Mouse (Mus musculus): ENCODE data around the gene Wdr54. TPM values are rescaled to one million over a fixed set of nuclear protein-coding genes. Genes with fewer than 3 reads are reported as not detected.

Gene Wdr54
- polyA plus RNA-seq, 1 experiment from 2014 or later: 16.0 TPM

GRCm38 (mm10) chr6:83153485-83153884 lies 2.7 kb downstream of the Wdr54 start:
- no peak overlapping the region for H3K9ac ChIP-seq
- ATAC-seq (ENCODE audit: low read depth): no peak

GRCm38 (mm10) chr6:83153038-83153437 lies 3.2 kb downstream of the Wdr54 start:
- peaks cover 44% of the 10 kb centered on the region for H3K36me3 ChIP-seq

More at GRCm38 (mm10) chr6:83153485-83153884, 2.7 kb downstream of the Wdr54 start:
- H3K36me3 ChIP-seq: peaks cover 41% of the 10 kb centered on the region
- 82% methylated on average over 5 of the region's 5 CpGs for WGBS
- no peak overlapping the region for H3K4me2 ChIP-seq
- H3K4me3 ChIP-seq: no peak overlapping the region
- no peaks in the 10 kb centered on the region for H3K9me3 ChIP-seq
- no peaks in the 10 kb centered on the region for H3K27me3 ChIP-seq
- peaks cover 34% of the 10 kb centered on the region for H3K4me1 ChIP-seq (replicated peaks)
- no peak overlapping the region for H3K27ac ChIP-seq (replicated peaks)

DNA sequence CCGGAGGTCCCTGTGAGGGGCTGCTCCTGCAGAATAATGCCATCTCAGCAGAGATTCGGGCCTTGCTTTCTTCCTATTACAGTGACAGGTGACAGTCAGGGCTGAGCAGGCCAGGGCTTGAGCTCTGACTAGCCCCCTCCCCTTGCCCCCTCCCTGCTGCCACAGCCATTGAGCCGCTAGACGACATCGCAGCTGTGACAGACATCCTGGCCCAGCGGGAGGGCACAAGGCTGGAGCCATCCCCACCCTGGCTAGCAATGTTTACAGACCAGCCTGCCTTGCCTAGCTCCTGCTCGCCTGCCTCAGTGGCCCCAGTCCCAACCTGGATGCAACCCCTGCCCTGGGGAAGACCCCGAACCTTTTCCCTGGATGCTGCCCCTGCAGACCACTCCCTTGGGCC lies 4.5 kb downstream of the Wdr54 start:
- peaks cover 32% of the 10 kb centered on the region for H3K4me1 ChIP-seq (replicated peaks)
- no peaks in the 10 kb centered on the region for H3K27me3 ChIP-seq
- H3K27ac ChIP-seq (replicated peaks): no peak overlapping the region
- no peak for ATAC-seq (ENCODE audit: low read depth)
- H3K4me3 ChIP-seq: no peak overlapping the region
- no peak overlapping the region for H3K4me2 ChIP-seq
- no peaks in the 10 kb centered on the region for H3K9me3 ChIP-seq
- H3K36me3 ChIP-seq: peaks cover 53% of the 10 kb centered on the region
- peak overlapping the region; percentile 41; the same call in 1 of the 2 replicates for H3K9ac ChIP-seq
- whole genome bisulfite sequencing: 34% methylated on average over 8 of the region's 8 CpGs

More at GRCm38 (mm10) chr6:83153038-83153437, 3.2 kb downstream of the Wdr54 start:
- Histone ChIP-seq H3K4me2 (no peak overlapping the region), H3K9ac (no peak overlapping the region), H3K9me3 (no peaks in the 10 kb centered on the region), H3K27me3 (no peaks in the 10 kb centered on the region), H3K4me3 (no peak overlapping the region), H3K27ac (replicated peaks) (no peak overlapping the region), H3K4me1 (replicated peaks) (peaks cover 34% of the 10 kb centered on the region)
- no peak for ATAC-seq (ENCODE audit: low read depth)
- WGBS: 85% methylated on average over 12 of the region's 12 CpGs

DNA sequence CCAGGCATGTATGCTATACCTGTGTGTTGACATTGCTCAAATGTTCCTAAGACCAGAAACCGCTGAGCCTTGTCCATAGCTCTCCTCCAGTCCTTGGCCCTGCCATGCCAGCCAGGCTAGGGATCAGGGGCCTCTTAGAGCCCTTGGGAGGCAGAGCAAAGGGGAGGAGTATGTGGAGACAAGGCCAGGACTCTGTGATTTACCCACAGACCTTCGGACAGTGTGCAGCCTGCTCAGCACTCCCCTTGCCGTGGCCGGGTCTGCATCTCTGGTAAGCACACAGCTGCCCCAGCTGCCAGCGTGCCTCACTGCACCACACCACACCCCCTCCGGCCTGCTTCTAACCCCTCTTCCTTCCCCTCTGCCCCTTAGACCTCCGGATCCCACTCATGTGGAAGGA lies 8.9 kb downstream of the Wdr54 start:
- Histone ChIP-seq H3K27me3 (no peaks in the 10 kb centered on the region), H3K4me3 (no peak overlapping the region), H3K36me3 (peaks cover 40% of the 10 kb centered on the region), H3K4me2 (no peak overlapping the region), H3K9me3 (no peaks in the 10 kb centered on the region), H3K4me1 (replicated peaks) (peaks cover 20% of the 10 kb centered on the region), H3K9ac (no peak overlapping the region), H3K27ac (replicated peaks) (no peak overlapping the region)
- no peak for ATAC-seq (ENCODE audit: low read depth)
- WGBS: 60% methylated on average over 7 of the region's 7 CpGs

- no peak overlapping the region for H3K9ac ChIP-seq
- no peak overlapping the region for H3K27ac ChIP-seq (replicated peaks)
- H3K9me3 ChIP-seq: no peaks in the 10 kb centered on the region
- H3K4me1 ChIP-seq (replicated peaks): peaks cover 19% of the 10 kb centered on the region
- no peak overlapping the region for H3K4me3 ChIP-seq
- H3K36me3 ChIP-seq: peaks cover 33% of the 10 kb centered on the region
- no peak overlapping the region for H3K4me2 ChIP-seq
- ATAC-seq (ENCODE audit: low read depth): no peak
- H3K27me3 ChIP-seq: no peaks in the 10 kb centered on the region
- WGBS: 72% methylated on average over 9 of the region's 9 CpGs
Observed at GRCm38 (mm10) chr6:83145805-83146204, 10.4 kb downstream of the Wdr54 start.

DNA sequence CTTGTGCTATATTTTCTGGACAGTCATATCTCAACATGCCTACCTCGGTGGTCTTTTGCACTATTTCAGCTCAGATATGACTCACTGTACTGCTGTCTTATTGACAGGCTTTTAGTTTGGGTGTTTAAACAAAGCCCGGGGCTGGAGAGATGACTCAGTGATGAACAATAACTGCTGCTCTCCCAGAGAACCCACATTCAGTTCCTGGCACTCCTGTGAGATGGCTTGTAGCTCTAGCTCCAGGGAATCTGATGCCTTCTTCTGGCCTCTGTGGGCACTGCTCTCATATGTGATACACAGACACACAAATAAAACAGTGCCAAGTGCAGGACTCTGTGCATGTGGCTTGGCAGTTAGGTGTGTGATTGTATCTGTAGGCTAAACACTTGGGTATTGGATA lies 11.0 kb downstream of the Wdr54 start:
- Histone ChIP-seq H3K27ac (replicated peaks) (no peak overlapping the region), H3K4me1 (replicated peaks) (peaks cover 19% of the 10 kb centered on the region), H3K4me2 (no peak overlapping the region), H3K9me3 (no peaks in the 10 kb centered on the region), H3K9ac (no peak overlapping the region), H3K27me3 (no peaks in the 10 kb centered on the region), H3K36me3 (peaks cover 28% of the 10 kb centered on the region), H3K4me3 (no peak overlapping the region)
- 90% methylated on average over 2 of the region's 2 CpGs for WGBS
- ATAC-seq (ENCODE audit: low read depth): no peak

GRCm38 (mm10) chr6:83142886-83143285 lies 13.3 kb downstream of the Wdr54 start:
- Histone ChIP-seq H3K4me3 (no peak overlapping the region), H3K27me3 (no peaks in the 10 kb centered on the region), H3K4me2 (peak overlapping the region; percentile 70), H3K4me1 (replicated peaks) (peaks cover 42% of the 10 kb centered on the region), H3K9me3 (no peaks in the 10 kb centered on the region), H3K9ac (peak overlapping the region; percentile 69; the same call in 1 of the 2 replicates), H3K27ac (replicated peaks) (peak overlapping the region; percentile 55), H3K36me3 (peaks cover 8% of the 10 kb centered on the region; the same call in 1 of the 2 replicates)
- 47% methylated on average over 11 of the region's 11 CpGs for WGBS
- ATAC-seq (ENCODE audit: low read depth): peak; percentile 19; the same call in 1 of the 2 replicates

DNA sequence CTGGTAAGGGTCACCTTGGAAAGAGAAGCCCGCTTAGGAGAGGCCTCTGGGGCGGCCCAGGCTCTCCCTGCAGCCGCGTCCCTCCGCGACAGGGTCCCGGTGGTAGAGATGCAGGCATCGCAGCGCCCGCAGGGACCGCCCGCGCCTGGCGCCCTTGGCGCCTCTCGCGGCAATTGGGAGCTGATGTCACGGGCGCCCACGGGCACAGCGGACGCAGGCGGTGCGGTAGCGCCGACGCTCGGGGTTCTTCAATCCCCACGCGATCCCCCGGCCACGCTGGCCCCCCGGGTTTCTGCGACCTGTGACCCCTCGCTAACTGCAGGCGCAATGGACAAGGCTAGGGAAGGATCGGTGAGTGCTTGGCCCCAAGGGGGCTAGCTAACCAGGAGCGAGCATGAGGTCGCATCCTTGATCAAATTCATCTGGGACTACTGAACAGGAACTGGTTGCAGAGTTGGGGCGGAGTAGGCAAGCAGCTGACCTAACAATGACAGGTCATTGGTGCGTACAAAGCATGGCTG lies 13.9 kb downstream of the Wdr54 start:
- ATAC-seq (ENCODE audit: low read depth): no peak
- peaks cover 2% of the 10 kb centered on the region; the same call in 1 of the 2 replicates for H3K36me3 ChIP-seq

DNA sequence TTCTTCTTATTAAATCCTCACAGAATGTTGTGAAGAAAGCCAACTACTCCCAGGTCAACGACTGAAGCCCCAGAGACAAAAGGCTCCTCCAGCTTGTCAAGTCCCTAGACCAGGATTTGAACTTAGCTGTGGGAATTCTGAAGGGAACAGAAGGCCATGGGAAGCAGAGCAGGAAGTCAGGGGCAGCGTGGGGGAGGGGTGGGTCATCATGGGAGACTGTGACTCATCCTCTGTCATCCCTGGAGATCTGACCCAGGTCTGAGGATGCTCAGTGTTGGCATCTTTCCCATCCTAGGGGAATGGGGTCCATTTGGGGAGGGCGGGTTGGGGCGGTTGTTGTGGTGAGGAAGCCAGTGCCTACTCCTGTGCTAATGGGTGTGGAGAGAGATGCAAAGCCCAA lies 14.6 kb downstream of the Wdr54 start:
- Histone ChIP-seq H3K27ac (replicated peaks) (peak overlapping the region; percentile 55; the same call in 1 of the 2 replicates), H3K27me3 (no peaks in the 10 kb centered on the region), H3K9ac (peak overlapping the region; percentile 69), H3K4me1 (replicated peaks) (peaks cover 54% of the 10 kb centered on the region), H3K4me2 (peak overlapping the region; percentile 70), H3K4me3 (peak overlapping the region; percentile 35), H3K36me3 (no peaks in the 10 kb centered on the region; the same call in 1 of the 2 replicates), H3K9me3 (no peaks in the 10 kb centered on the region)
- no peak for ATAC-seq (ENCODE audit: low read depth)
- 42% methylated on average over 4 of the region's 4 CpGs for WGBS

More for the DNA sequence above, 13.9 kb downstream of the Wdr54 start:
- H3K27me3 ChIP-seq: no peaks in the 10 kb centered on the region
- peaks cover 48% of the 10 kb centered on the region for H3K4me1 ChIP-seq (replicated peaks)
- H3K9me3 ChIP-seq: no peaks in the 10 kb centered on the region
- WGBS: 5% methylated on average over 41 of the region's 41 CpGs
- H3K4me3 ChIP-seq: peak overlapping the region; percentile 35
- peak overlapping the region; percentile 69 for H3K9ac ChIP-seq
- peak overlapping the region; percentile 55 for H3K27ac ChIP-seq (replicated peaks)
- H3K4me2 ChIP-seq: peak overlapping the region; percentile 70

DNA sequence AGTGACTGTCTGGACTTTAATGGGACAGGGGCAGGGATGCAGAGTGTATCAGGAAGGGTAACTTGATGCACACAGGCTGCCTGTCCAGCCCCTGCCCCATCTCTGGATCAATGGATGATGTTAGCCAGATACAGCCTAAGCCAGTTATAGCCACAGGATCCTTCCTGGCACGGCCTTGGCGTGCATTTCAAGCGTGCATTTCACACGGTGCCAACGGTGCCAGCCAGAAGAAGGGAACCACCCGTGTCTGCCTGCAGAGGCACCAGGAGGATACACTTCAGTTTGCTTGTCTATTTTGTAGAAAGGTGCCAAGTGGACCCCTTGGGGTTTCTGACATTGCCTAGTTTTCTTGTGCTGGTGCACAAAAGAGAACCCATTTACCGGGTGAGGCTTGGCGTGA lies 16.2 kb downstream of the Wdr54 start:
- no peak overlapping the region for H3K4me3 ChIP-seq
- no peak overlapping the region for H3K4me2 ChIP-seq
- ATAC-seq (ENCODE audit: low read depth): no peak
- H3K27me3 ChIP-seq: peaks cover 15% of the 10 kb centered on the region
- no peaks in the 10 kb centered on the region for H3K36me3 ChIP-seq
- no peak overlapping the region for H3K9ac ChIP-seq
- 91% methylated on average over 8 of the region's 8 CpGs for WGBS
- H3K27ac ChIP-seq (replicated peaks): no peak overlapping the region
- peaks cover 70% of the 10 kb centered on the region for H3K4me1 ChIP-seq (replicated peaks)
- H3K9me3 ChIP-seq: no peaks in the 10 kb centered on the region

- H3K27ac ChIP-seq (replicated peaks): peak overlapping the region; percentile 95
- peak overlapping the region; percentile 44 for H3K4me3 ChIP-seq
- H3K36me3 ChIP-seq: no peaks in the 10 kb centered on the region
- H3K4me2 ChIP-seq: peak overlapping the region; percentile 63
- no peaks in the 10 kb centered on the region for H3K9me3 ChIP-seq
- H3K4me1 ChIP-seq (replicated peaks): peaks cover 69% of the 10 kb centered on the region
- peak; percentile 15; the same call in 1 of the 2 replicates for ATAC-seq (ENCODE audit: low read depth)
- H3K9ac ChIP-seq: peak overlapping the region; percentile 83
- H3K27me3 ChIP-seq: peaks cover 16% of the 10 kb centered on the region
- WGBS: 1% methylated on average over 11 of the region's 11 CpGs
Observed at GRCm38 (mm10) chr6:83138056-83138455, 18.1 kb downstream of the Wdr54 start.

DNA sequence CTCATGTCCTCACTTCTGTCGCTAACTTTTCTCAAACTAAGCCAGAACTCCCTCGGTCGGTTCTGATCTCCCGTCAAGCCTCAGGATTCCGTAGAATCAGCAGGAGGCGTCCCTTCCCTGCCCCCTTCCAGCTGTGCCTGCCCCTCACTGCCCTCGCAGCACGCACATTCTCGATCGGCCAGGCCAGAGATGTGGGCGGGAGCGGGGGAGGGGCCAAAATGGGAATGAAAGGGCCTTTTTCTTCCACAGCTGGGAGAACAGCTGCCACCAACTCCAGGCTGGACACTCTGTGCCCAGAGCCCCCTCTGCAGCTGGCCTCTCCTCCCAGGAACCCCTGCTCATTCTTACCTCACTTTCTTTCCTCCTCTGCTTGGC lies 18.6 kb downstream of the Wdr54 start:
- Histone ChIP-seq H3K36me3 (no peaks in the 10 kb centered on the region), H3K27ac (replicated peaks) (peak overlapping the region; percentile 95), H3K27me3 (peaks cover 16% of the 10 kb centered on the region), H3K4me1 (replicated peaks) (peaks cover 64% of the 10 kb centered on the region), H3K9ac (peak overlapping the region; percentile 83), H3K4me3 (peak overlapping the region; percentile 44), H3K9me3 (no peaks in the 10 kb centered on the region), H3K4me2 (peak overlapping the region; percentile 63)
- ATAC-seq (ENCODE audit: low read depth): peak; percentile 60
- under 1% methylated on average over 12 of the region's 12 CpGs for WGBS

Measured in neural tube, embryonic 13.5 days (tissue).